Mouse (Mus musculus): ENCODE measurements around the gene Kctd10. TPM values are rescaled to one million over a fixed set of nuclear protein-coding genes. Genes with fewer than 3 reads are reported as not detected.

Gene Kctd10
- 53.3 and 58.5 TPM in 2 replicates for total RNA-seq (2021)
- long read RNA-seq, transcript Kctd10-202 (7 exons, 3,103 nt) = major isoform, 89 of 145 reads
- long read RNA-seq, transcript Kctd10-201 (7 exons, 1,026 nt) = minor isoform, 18 of 145 reads
- long read RNA-seq, partial matches to known transcripts = 16 of 145 reads
- long read RNA-seq, other reads (novel, unspliced or antisense) = 22 of 145 reads

DNA sequence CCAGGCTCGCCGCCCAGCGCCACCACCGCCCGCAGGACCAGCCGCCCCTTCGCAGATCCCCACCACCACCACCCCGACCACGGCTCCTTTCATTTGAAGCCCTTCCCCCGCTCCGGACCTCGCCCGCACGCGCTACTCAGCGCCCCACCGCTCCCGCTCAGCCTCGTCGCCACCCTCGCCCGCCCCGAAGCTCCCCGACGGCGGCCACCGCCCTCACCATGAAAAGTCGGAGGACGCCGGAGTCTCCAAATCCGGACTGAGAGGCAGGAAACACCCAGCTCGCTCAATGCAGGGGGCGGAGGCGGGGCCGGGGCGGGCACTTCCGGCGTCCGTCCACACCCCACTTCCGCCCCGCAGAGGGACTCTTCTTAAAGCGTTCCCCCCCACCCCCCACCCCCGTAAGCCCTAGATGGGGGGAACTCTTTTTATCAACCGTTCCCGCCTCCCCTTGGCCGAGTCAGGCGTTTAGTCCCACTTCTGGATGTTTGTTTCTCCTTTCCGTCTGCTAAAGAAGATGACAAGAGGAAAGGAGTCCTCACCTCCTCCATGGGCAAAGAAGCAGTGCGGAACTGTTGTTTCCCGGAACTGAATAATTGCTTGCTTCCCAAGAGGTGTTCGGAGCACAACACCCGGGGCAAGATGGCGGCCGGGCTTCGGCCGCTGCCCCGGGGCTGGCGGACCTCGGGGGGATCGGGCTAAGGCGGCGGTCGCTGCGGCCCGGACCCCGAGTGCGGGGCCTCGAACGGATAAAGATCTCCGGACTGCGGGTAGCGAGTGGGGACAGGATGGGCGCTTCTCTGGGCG is at the start of gene Kctd10, which contains the start of gene Ube3b:
Gene Kctd10 (minus strand): TSS at position 300 of the 804 bp plus-strand sequence.
Gene Ube3b (plus strand): TSS at position 399 of the 804 bp plus-strand sequence.
- peak; percentile 86 for DNase-seq

DNA sequence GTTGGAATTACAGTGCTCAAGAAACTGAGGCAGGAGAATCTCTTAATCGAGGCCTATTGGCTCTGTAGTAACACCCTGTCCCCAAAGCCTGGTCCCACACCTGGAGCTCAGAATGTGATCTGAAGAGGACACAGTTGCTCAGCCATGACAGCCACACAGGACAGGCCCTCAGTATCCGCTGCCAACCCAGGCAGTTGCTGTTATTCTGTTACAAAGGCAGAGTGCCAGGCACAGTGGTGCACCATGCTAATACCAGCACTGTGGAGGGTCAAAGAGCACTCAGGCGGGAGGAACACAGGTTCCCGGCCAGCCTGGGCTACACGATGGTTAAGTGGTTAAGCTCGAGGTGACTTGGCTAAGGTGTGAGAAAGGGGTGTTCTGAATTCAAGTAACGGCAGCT is 49.5 kb upstream of the Kctd10 start:
- no peak for DNase-seq

GRCm38 (mm10) chr5:114428621-114429020 is 48.3 kb upstream of the Kctd10 start:
- DNase-seq = no peak

GRCm38 (mm10) chr5:114426732-114427131 is 46.4 kb upstream of the Kctd10 start:
- DNase-seq = no peak

DNA sequence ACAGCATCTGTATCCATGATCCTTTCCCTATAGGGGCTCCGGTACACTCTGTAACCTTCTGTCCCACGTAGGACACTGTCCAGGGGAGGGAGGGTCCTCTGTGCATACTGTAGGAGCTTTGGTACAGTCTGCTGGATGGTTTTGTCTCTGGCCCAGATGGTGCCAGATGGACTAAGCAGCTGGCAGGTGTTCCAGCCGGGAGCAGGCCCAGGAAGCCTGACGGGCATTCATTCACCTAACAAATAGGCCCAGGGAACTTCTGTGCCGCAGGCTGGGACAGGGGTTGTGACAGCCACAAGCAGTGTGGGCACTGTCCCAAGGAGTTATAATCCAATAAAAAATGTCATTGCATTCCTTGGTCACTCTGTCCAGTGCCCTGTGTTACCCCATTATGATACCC is 43.7 kb upstream of the Kctd10 start:
- no peak for DNase-seq

DNA sequence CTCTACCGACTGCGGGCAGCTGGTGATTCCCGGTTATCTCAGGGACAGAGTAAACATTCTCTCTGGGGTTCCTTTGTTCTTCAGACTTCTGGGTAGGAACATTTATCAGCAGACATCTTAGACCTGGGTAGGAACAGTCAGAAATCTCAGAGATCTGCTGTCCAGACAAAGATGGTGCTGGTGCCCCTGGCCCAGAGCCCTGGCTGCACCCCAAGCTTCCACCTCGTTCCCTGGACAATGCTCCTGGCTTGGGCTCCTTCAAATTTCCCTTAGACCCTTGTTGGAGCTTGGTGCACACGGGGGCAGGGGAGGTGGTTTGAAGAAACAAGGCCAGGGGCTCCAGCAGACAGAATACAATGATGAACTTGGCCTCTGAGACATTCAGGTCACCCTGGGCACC is 42.3 kb upstream of the Kctd10 start:
- no peak for DNase-seq

GRCm38 (mm10) chr5:114421561-114422298 is 41.4 kb upstream of the Kctd10 start:
- no peak for DNase-seq

DNA sequence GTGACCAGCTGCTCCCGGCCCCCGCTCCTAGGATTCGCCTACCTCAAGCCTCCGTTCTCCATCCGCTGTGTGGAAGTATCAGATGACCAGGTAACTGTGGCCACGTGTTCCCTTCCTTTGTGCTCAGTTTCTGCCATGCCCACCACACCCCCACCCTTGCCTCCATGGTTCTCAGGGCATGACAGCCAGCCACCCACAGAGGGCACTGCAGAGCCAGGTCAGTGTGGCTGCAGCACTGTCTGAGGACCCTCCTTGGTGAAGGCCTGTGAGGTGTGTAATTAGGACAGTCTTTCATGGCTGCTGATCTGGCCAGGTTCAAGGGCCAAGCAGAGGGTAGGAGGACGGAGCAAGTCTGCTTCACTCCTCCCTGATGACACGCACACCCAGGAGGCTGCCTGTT is 38.2 kb upstream of the Kctd10 start:
- DNase-seq = no peak

DNA sequence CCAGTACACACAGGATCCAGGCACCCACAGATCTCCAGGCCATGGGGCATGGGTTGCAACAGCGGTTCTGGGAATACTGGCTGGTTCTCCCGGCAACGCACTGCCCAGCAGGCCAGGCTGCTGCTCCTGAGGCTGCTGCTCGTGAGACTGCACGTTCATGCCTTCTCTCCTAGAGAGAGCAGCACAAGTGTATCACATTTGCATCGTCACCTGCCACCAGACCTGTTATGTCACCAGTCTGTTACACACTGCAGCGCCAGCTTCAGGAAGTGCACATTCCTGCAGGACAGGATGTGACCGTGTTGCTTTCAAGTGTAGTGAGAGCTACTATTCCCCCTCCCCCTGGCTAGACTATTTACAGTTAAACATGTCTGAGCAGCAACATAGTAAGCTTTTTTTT is 36.5 kb upstream of the Kctd10 start:
- DNase-seq = no peak

DNA sequence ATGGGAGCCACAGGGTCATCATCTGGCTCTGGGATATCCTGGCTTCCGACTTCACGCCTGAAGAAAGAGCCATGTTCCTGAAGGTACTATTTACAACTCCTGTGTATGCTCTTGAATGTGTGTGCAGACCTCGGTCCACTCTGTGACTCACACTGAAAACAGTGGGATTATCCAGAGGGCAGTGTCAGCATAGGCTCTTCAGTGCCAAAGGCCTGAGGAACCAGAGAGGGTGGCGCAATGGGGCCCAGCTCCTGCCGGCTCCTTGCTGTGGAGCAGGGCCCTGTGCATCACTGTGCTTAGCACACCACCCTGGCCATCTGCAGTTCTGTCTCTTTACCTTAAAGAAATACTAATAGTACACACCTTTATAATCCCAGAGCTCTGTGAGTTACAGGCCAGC is 35.3 kb upstream of the Kctd10 start:
- no peak for DNase-seq

- DNase-seq = peak; percentile 54
These were observed 32.9 kb upstream of the Kctd10 start for GRCm38 (mm10) chr5:114413067-114413735.

GRCm38 (mm10) chr5:114412361-114412998 is 32.2 kb upstream of the Kctd10 start:
- no peak for DNase-seq

DNA sequence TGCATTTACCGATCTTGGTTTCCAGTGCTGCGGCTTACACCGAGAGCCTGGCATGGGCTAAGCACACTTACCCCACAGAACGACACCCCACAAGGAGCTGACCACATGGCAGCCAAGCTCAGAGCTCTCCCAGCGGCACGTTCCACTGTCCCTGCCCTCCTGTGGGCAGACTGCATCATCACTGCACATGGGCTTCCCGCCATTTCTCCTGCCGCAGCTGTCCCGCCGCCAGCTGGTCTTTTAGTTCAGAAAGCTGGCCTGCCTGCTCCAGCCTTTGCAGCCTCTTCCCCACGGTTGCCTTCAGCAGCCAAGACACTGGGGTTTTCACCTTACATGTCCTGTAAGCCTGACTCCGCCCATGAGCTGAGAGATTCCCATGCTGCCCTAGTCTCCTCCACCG is 30.1 kb upstream of the Kctd10 start:
- DNase-seq = no peak

- no peak for DNase-seq
These were observed 28.5 kb upstream of the Kctd10 start for GRCm38 (mm10) chr5:114408846-114409245.

GRCm38 (mm10) chr5:114407810-114408209 is 27.5 kb upstream of the Kctd10 start:
- no peak for DNase-seq

DNA sequence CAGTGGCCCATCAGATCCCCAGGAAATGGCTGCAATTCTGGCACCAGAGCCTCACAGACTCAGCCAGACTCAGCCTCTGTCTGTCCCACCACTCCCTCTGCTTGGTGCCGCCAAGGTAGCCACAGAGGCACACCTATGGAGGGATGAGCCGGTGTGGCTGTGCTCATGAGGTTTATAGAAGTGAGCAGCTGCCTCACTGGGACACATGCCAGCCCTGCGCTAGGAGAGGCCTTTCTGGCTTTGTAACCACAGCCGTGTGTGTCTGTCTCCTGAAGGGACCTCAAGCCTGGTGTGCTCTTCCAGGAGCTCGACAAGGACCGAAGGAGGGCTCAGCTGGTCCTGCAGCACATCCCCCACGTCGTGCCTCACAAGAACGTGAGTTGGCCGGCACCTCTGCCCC is 27.0 kb upstream of the Kctd10 start:
- DNase-seq = no peak

GRCm38 (mm10) chr5:114406592-114406991 is 26.3 kb upstream of the Kctd10 start:
- DNase-seq = peak; percentile 78

- DNase-seq = no peak
These were observed 12.9 kb upstream of the Kctd10 start for GRCm38 (mm10) chr5:114393169-114393568.

DNA sequence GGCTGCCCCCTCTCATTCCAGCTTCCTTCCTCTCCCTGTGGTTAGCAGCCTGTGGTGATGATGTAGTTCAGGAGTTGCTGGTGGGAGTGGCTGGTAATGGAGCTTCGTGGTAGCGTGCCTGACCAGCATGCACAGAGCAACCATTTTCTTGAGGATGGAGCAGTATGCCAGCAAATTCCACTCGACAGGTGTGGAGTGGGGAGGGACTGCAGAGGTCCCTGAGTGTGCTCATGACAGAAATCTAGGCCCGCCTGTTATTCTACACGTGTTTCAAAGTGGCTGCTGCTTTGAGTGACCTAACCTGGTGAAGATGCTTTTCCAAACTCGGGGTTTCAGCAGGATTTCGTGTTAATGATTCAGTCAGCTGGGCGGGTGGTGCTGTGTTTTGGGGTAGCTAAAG is 4.1 kb upstream of the Kctd10 start:
- DNase-seq = no peak

DNA sequence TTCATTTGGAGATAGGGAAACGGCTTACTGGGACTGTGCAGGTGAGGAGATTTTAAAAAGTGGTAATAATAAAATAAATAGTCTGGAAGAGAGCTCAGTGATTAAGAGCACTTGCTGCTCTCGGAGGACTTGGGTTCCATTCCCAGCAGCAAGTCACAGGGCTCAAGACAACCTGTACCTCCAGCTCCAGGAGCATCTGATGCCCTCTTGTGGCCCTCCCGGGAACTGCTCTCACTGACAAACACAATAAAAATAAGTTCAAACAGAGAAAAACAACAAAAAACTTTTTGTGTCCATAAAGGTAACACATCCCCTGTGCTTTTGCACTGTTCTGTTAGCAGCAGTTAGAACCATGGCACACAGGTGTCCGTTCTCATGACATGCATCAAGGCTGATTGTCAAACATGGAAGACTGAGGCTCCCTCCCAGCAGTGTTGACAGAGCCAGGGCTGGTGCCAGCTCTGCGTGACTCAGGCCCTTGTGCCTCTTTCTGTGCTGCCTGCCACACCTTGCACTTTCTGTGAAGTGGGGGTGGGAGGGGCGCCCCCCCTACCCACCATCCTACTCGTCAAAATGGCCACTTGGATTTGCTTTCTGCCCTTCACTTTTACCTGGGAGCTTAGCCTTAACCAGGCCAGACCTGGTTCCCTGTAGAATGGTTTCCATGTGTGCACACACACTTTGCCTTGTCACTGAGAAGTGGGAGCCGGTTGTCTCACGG is 3.0 kb upstream of the Kctd10 start:
- peak; percentile 41 for DNase-seq

DNA sequence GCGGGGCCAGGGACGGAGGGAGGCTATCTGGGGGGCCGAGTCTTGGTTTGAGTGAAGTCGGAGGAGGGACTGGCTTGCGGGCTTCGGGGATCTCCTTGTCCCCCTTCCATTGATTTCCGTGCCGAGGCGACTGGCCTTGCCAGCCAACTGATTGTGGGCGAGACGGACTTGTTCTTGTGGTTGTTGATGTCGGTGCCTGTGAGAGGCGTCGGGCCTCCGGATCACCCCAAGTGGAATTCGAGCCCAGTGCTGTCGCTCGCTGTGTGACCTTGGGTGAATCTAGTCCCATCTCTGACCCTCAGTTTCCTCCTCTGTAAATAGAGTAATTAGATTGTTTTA is 674 bp upstream of the Kctd10 start:
- peak; percentile 31 for DNase-seq

GRCm38 (mm10) chr5:114379763-114380162 is 545 bp downstream of the Kctd10 start:
- no peak for DNase-seq
